Mouse (Mus musculus): ENCODE results near the gene Nrxn1.
"Not testable (repeated sequence)": the region's sequence is repeated elsewhere in the genome, so short reads cannot be mapped to it uniquely, and the experiment has no call there.

- not testable (repeated sequence) for TF ChIP-seq CTCF, POLR2A (IDR thresholded peaks at IDR 0.05; ENCODE audit: insufficient read depth, low read depth, low read length)
These were observed 588.9 kb downstream of the Nrxn1 start for GRCm38 (mm10) chr17:90503999-90504398.
